Comparison of ENCODE assay signal across 18 mouse cellular contexts in genomic region chr16:91954766-91955165, GRCm38 (mm10).
DNase-seq lines count a peak whose midpoint lies in the region; ATAC-seq and TF ChIP-seq lines count a peak whose summit lies in the region.
"Had no signal": no experiment of that assay in that cellular context is flagged by ENCODE, and none has a peak within 500 bp of the region (broad histone marks: within the 10 kb centered on the region; RNA-seq: fewer than 3 reads in every experiment).

No protein-coding gene starts in this region.

- H3K36me3 ChIP-seq in liver, adult 2 months (ENCODE audit: control insufficient read depth, insufficient read depth, low read length) = no peaks in the 10 kb centered on the region
- no peaks in the 10 kb centered on the region for H3K36me3 ChIP-seq in liver, embryonic 11.5 days (ENCODE audit: control insufficient read depth, insufficient read depth, low read length)
- H3K36me3 ChIP-seq: embryonic facial prominence, embryonic 10.5 days; heart, embryonic 15.5 days; neural tube, embryonic 12.5 days had no signal

- 85% methylated on average over 8 of the region's 8 CpGs for WGBS in liver, adult 2 months
- 78% methylated on average over 8 of the region's 8 CpGs for WGBS in liver, embryonic 11.5 days

- no peak overlapping the region for H3K27ac ChIP-seq in gastrocnemius, adult 2 months
- H3K27ac ChIP-seq in liver, adult 2 months (replicated peaks; ENCODE audit: insufficient read depth, low read depth, low read length) = no peak overlapping the region
- no peak overlapping the region for H3K27ac ChIP-seq in liver, embryonic 11.5 days (ENCODE audit: low read depth, low read length)
- H3K27ac ChIP-seq: embryonic facial prominence, embryonic 10.5 days; forebrain, embryonic 13.5 days; heart, embryonic 15.5 days; neural tube, embryonic 12.5 days had no signal

- peak; percentile 31 for TF ChIP-seq CTCF in gastrocnemius, adult 2 months (IDR thresholded peaks at IDR 0.05)
- peak; percentile 18; the same call in 1 of the 2 replicates for TF ChIP-seq CTCF in liver, adult 2 months (IDR thresholded peaks at IDR 0.05; ENCODE audit: low read depth, low read length)
- peak; percentile 67 for TF ChIP-seq CTCF in Patski (IDR thresholded peaks at IDR 0.05)

- CTCF ChIA-PET in Patski (lab: Charles Lee) = no interaction called here

- no peaks in the 10 kb centered on the region for H3K79me2 ChIP-seq in liver, adult 2 months (ENCODE audit: control insufficient read depth, insufficient read depth, low read length)

- ATAC-seq in liver, embryonic 11.5 days (replicated peaks; ENCODE audit: low FRiP score) = no peak
- ATAC-seq in Patski = no peak
- ATAC-seq: forebrain, embryonic 13.5 days; inflammation-experienced regulatory T-cells, adult 6 months had no signal

- no peak overlapping the region for H3K4me2 ChIP-seq in liver, embryonic 11.5 days
- H3K4me2 ChIP-seq: forebrain, embryonic 13.5 days; heart, embryonic 15.5 days; neural tube, embryonic 12.5 days had no signal

- in situ Hi-C loops in Patski (cut with MboI; ENCODE audit: low pct_unique_long_range_greater_than_20kb) = no loop called here

- intact Hi-C loops in gastrocnemius, adult 2 months (cut with DNase I) = no loop called here

- no peak for TF ChIP-seq POLR2A in liver, adult 2 months (IDR thresholded peaks at IDR 0.05; ENCODE audit: extremely low read depth, insufficient read depth, low read length)

- DNase-seq in gastrocnemius, adult 2 months = no peak
- DNase-seq in gastrocnemius, adult 8-10 months (ENCODE audit: low spot score in 2 of 2) = no peak
- no peak for DNase-seq in liver, adult 2 months (ENCODE audit: extremely low read depth, low read depth, low spot score)
- no peak for DNase-seq in liver, embryonic 11.5 days (ENCODE audit: low spot score)
- peak; percentile 15 for DNase-seq in A20 (ENCODE audit: low read depth, low spot score)
- no peak for DNase-seq in Patski (ENCODE audit: low read depth, low spot score)
- DNase-seq in ovary, postnatal 36 days (ENCODE audit: low spot score) = no peak
- no peak for DNase-seq in urinary bladder, postnatal 36 days (ENCODE audit: low spot score in 2 of 2)
- DNase-seq: adrenal gland, adult 2 months; cerebellum, adult 18-20 months; lung, postnatal 14 days; right cerebral cortex, postnatal 25 days; thymus, postnatal 36 days had no signal

- POLR2A ChIA-PET in Patski (lab: Charles Lee) = no interaction called here

- no peak overlapping the region for H3K4me3 ChIP-seq in gastrocnemius, adult 2 months
- no peak overlapping the region for H3K4me3 ChIP-seq in liver, adult 2 months (ENCODE audit: insufficient read depth, low read depth, low read length)
- H3K4me3 ChIP-seq in liver, embryonic 11.5 days (ENCODE audit: low read depth, low read length) = no peak overlapping the region
- H3K4me3 ChIP-seq: embryonic facial prominence, embryonic 10.5 days; forebrain, embryonic 13.5 days; heart, embryonic 15.5 days; neural tube, embryonic 12.5 days had no signal

- 0 out of 2 replicates have a peak, but pooled peaks cover 2% of the 10 kb centered on the region for H3K9me3 ChIP-seq in liver, embryonic 11.5 days (ENCODE audit: control insufficient read depth, low read length)
- H3K9me3 ChIP-seq: forebrain, embryonic 13.5 days; heart, embryonic 15.5 days had no signal

- H3K27me3 ChIP-seq in liver, adult 2 months (ENCODE audit: control insufficient read depth, insufficient read depth, low read length) = no peaks in the 10 kb centered on the region
- H3K27me3 ChIP-seq in liver, embryonic 11.5 days (replicated peaks; ENCODE audit: control insufficient read depth, insufficient read depth, low read length) = no peaks in the 10 kb centered on the region
- no peaks in the 10 kb centered on the region for H3K27me3 ChIP-seq in Patski
- H3K27me3 ChIP-seq: forebrain, embryonic 13.5 days; heart, embryonic 15.5 days; neural tube, embryonic 12.5 days had no signal

- no peaks in the 10 kb centered on the region for H3K4me1 ChIP-seq in liver, adult 2 months (ENCODE audit: control insufficient read depth, insufficient read depth, low read length)
- H3K4me1 ChIP-seq in liver, embryonic 11.5 days (replicated peaks; ENCODE audit: control insufficient read depth, insufficient read depth, low read length) = no peaks in the 10 kb centered on the region
- H3K4me1 ChIP-seq: embryonic facial prominence, embryonic 10.5 days; forebrain, embryonic 13.5 days; heart, embryonic 15.5 days; neural tube, embryonic 12.5 days had no signal

- no peak overlapping the region for H3K9ac ChIP-seq in liver, adult 2 months (ENCODE audit: low read depth, low read length)
- no peak overlapping the region for H3K9ac ChIP-seq in liver, embryonic 11.5 days (ENCODE audit: low read depth, low read length)
- H3K9ac ChIP-seq: forebrain, embryonic 13.5 days; heart, embryonic 15.5 days; neural tube, embryonic 12.5 days had no signal
